Mouse (Mus musculus) MEL (cell line): ENCODE measurements at regions not wholly inside any gene's neighbourhood (a gene's known extent, or its start where the extent isn't known, plus 50 kb on each side); places are given as distances from the start of the nearest gene placed in this dataset.

ENCODE experiments used
- DNase-seq: peaks from one replicate; pipeline ENCODE4 v3.0.0; 2011; ENCODE audit warnings: low read depth, low spot score
- H3K27ac ChIP-seq: 2 replicates; pipeline ENCODE4 v1.5.1; 2012; ENCODE audit warnings: low read depth, mild to moderate bottlenecking, control low read depth, low read length, moderate library complexity; ENCODE audit not compliant: control insufficient read depth
- H3K27me3 ChIP-seq, 2 experiments: fragments of 150-350 bp in 1 of 2; sonication (generic) in 1 of 2; 2 replicates each; pipeline ENCODE4 v1.6.1; 2012; ENCODE audit warnings: low read length in 2 of 2, mild to moderate bottlenecking in 2 of 2, improper control_type of control experiment in 1 of 2, moderate library complexity in 1 of 2; ENCODE audit not compliant: insufficient read depth in 2 of 2, control insufficient read depth in 1 of 2
- H3K36me3 ChIP-seq, 2 experiments: 2 replicates each; pipeline ENCODE4 v1.6.1; 2012 to 2014; ENCODE audit warnings: low read length in 2 of 2, improper control_type of control experiment in 1 of 2, inconsistent platforms in 1 of 2, mild to moderate bottlenecking in 1 of 2; ENCODE audit not compliant: insufficient read depth in 2 of 2, control insufficient read depth in 1 of 2
- H3K4me1 ChIP-seq, 2 experiments: fragments of 150-350 bp in 1 of 2; sonication (generic) in 1 of 2; 2 replicates each; pipeline ENCODE4 v1.6.1; 2012; ENCODE audit warnings: low read length in 2 of 2, improper control_type of control experiment in 1 of 2, mild to moderate bottlenecking in 1 of 2; ENCODE audit not compliant: insufficient read depth in 2 of 2, control insufficient read depth in 1 of 2
- H3K4me3 ChIP-seq, 2 experiments: fragments of 150-350 bp in 1 of 2; sonication (generic) in 1 of 2; 2 replicates each; pipeline ENCODE4 v1.5.1; 2012; ENCODE audit warnings: low read depth in 2 of 2, low read length in 2 of 2, mild to moderate bottlenecking in 2 of 2, moderate library complexity in 2 of 2, control low read depth in 1 of 2, improper control_type of control experiment in 1 of 2; ENCODE audit not compliant: control insufficient read depth in 1 of 2, insufficient read depth in 1 of 2
- H3K79me2 ChIP-seq: 2 replicates; pipeline ENCODE4 v1.6.1; 2012; ENCODE audit warnings: mild to moderate bottlenecking, low read length, moderate library complexity; ENCODE audit not compliant: control insufficient read depth, poor library complexity, insufficient read depth
- H3K9ac ChIP-seq: 2 replicates; pipeline ENCODE4 v1.6.1; 2012; ENCODE audit warnings: low read depth, mild to moderate bottlenecking, control low read depth, low read length, moderate library complexity; ENCODE audit not compliant: control insufficient read depth, poor library complexity, severe bottlenecking
- H3K9me3 ChIP-seq: fragments of 150-350 bp; sonication (generic); replicated peaks from 2 replicates; pipeline ENCODE4 v1.6.1; 2012; ENCODE audit warnings: mild to moderate bottlenecking, low read length, improper control_type of control experiment, moderate library complexity; ENCODE audit not compliant: insufficient read depth
- BHLHE40 ChIP-seq: IDR thresholded peaks from 2 replicates; pipeline ENCODE4 v1.6.1; 2012; ENCODE audit warnings: low read depth, mild to moderate bottlenecking, inconsistent platforms, low read length, improper control_type of control experiment, borderline replicate concordance
- CHD1 ChIP-seq: IDR thresholded peaks from 2 replicates; pipeline ENCODE4 v1.6.1; 2012; ENCODE audit warnings: low read depth, mild to moderate bottlenecking, inconsistent platforms, low read length, improper control_type of control experiment
- CHD2 ChIP-seq: IDR thresholded peaks from 2 replicates; pipeline ENCODE4 v1.6.1; 2011; ENCODE audit warnings: low read length, improper control_type of control experiment
- E2F4 ChIP-seq: IDR thresholded peaks from 2 replicates; pipeline ENCODE4 v1.6.1; 2011; ENCODE audit warnings: low read depth, low read length, improper control_type of control experiment, borderline replicate concordance
- EP300 ChIP-seq, 2 experiments: IDR thresholded peaks; 2 replicates each; pipeline ENCODE4 v1.6.1; 2011; ENCODE audit warnings: improper control_type of control experiment in 2 of 2, low read length in 2 of 2, low read depth in 1 of 2, mild to moderate bottlenecking in 1 of 2
- GABPA ChIP-seq: IDR thresholded peaks from 2 replicates; pipeline ENCODE4 v1.6.1; 2012; ENCODE audit warnings: low read depth, mild to moderate bottlenecking, inconsistent platforms, low read length, improper control_type of control experiment, moderate library complexity
- GATA1 ChIP-seq: IDR thresholded peaks from 2 replicates; pipeline ENCODE4 v1.6.1; 2011; ENCODE audit warnings: low read depth, low read length, improper control_type of control experiment
- JUND ChIP-seq: IDR thresholded peaks from 2 replicates; pipeline ENCODE4 v1.6.1; 2011; ENCODE audit warnings: low read depth, mild to moderate bottlenecking, improper control_type of control experiment, low read length
- KAT2A ChIP-seq: conservative IDR thresholded peaks from 2 replicates; pipeline ENCODE4 v1.6.1; 2012; ENCODE audit warnings: low read depth, low read length, improper control_type of control experiment, inconsistent platforms
- MAX ChIP-seq: IDR thresholded peaks from 2 replicates; pipeline ENCODE4 v1.6.1; 2011; ENCODE audit warnings: low read length, improper control_type of control experiment
- MEF2A ChIP-seq: IDR thresholded peaks from 2 replicates; pipeline ENCODE4 v1.6.1; 2014; ENCODE audit warnings: low read depth, mild to moderate bottlenecking, inconsistent platforms, low read length, improper control_type of control experiment; ENCODE audit not compliant: poor library complexity, insufficient replicate concordance, severe bottlenecking; ENCODE audit errors: extremely low read depth
- NELFE ChIP-seq: IDR thresholded peaks from 2 replicates; pipeline ENCODE4 v1.6.1; 2011; ENCODE audit warnings: low read depth, low read length, improper control_type of control experiment
- POLR2AphosphoS5 ChIP-seq: IDR thresholded peaks from 2 replicates; pipeline ENCODE4 v1.6.1; 2012; ENCODE audit warnings: low read depth, borderline replicate concordance, mild to moderate bottlenecking, inconsistent platforms, low read length, moderate library complexity, mixed read lengths
- RAD21 ChIP-seq: IDR thresholded peaks from 2 replicates; pipeline ENCODE4 v1.6.1; 2011; ENCODE audit warnings: mild to moderate bottlenecking, low read depth, low read length, improper control_type of control experiment
- RCOR1 ChIP-seq: IDR thresholded peaks from 2 replicates; pipeline ENCODE4 v1.6.1; 2012; ENCODE audit warnings: low read depth, mild to moderate bottlenecking, inconsistent platforms, low read length, improper control_type of control experiment
- TAL1 ChIP-seq: IDR thresholded peaks from 2 replicates; pipeline ENCODE4 v1.6.1; 2012; ENCODE audit warnings: mild to moderate bottlenecking, inconsistent platforms, low read length, moderate library complexity, mixed read lengths
- TBP ChIP-seq: IDR thresholded peaks from 2 replicates; pipeline ENCODE4 v1.8.0; 2011; ENCODE audit warnings: low read depth, low read length, improper control_type of control experiment
- TCF12 ChIP-seq: IDR thresholded peaks from 2 replicates; pipeline ENCODE4 v1.6.1; 2014; ENCODE audit warnings: low read depth, mild to moderate bottlenecking, inconsistent platforms, low read length, improper control_type of control experiment, moderate library complexity
- USF1 ChIP-seq: IDR thresholded peaks from 2 replicates; pipeline ENCODE4 v1.6.1; 2014; ENCODE audit warnings: low read depth, mild to moderate bottlenecking, inconsistent platforms, low read length, improper control_type of control experiment, moderate library complexity
- ZC3H11A ChIP-seq: IDR thresholded peaks from 2 replicates; pipeline ENCODE4 v1.6.1; 2012; ENCODE audit warnings: low read depth, mild to moderate bottlenecking, inconsistent platforms, low read length, improper control_type of control experiment
- ZKSCAN1 ChIP-seq: IDR thresholded peaks from 2 replicates; pipeline ENCODE4 v1.6.1; 2012; ENCODE audit warnings: low read depth, mild to moderate bottlenecking, inconsistent platforms, low read length, improper control_type of control experiment, moderate library complexity
- ZMIZ1 ChIP-seq: IDR thresholded peaks from 2 replicates; pipeline ENCODE4 v1.6.1; 2012; ENCODE audit warnings: low read depth, mild to moderate bottlenecking, inconsistent platforms, low read length, improper control_type of control experiment, moderate library complexity

DNA sequence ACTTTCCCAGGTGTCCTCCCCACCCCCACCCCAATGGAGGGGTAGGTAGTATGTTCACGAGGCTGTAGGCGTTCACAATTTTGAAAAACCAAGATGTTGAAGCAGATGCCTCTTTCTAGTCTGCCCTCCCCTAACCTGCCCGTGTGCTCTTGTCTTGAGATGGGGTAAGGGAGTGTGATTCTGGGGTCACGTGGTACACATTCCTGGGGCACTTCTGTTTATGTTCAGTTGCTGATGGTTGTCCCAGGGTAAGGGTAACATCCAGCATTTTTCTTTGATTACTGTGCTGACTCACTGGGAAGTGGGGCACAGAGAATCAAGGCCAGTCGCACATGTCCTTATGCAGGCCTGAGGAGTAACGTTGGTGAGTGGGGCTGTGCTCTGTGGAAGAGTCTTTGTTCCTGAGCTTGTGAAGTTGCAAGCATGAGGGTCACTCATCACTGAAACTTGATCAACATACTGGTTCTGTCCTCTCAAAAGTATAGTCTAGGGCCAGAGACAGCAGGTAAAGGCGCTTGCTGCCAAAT lies 110.3 kb downstream of the Evx1 start:
- no peak for DNase-seq
- Histone ChIP-seq H3K79me2 (no peaks in the 10 kb centered on the region), H3K27me3 (no peaks in the 10 kb centered on the region), H3K27ac (no peak overlapping the region), H3K4me1 (no peaks in the 10 kb centered on the region), H3K9me3 (no peaks in the 10 kb centered on the region), H3K4me3 (no peak overlapping the region), H3K36me3 (no peaks in the 10 kb centered on the region), H3K9ac (no peak overlapping the region)
- TF ChIP-seq ZC3H11A, result no peak
- no peak for TF ChIP-seq NELFE
- TF ChIP-seq JUND, result no peak
- TF ChIP-seq BHLHE40, result no peak
- no peak for TF ChIP-seq POLR2AphosphoS5
- no peak for TF ChIP-seq GATA1
- no peak for TF ChIP-seq GABPA
- no peak for TF ChIP-seq RCOR1
- no peak for TF ChIP-seq TCF12
- TF ChIP-seq CHD1, result no peak
- TF ChIP-seq KAT2A, result no peak
- no peak for TF ChIP-seq TAL1
- no peak for TF ChIP-seq USF1
- no peak for TF ChIP-seq EP300 (IDR thresholded peaks at IDR 0.05; ENCODE audit: low read depth in 1 of 2, low read length in 2 of 2)
- TF ChIP-seq TBP, result no peak
- TF ChIP-seq MEF2A, result no peak

DNA sequence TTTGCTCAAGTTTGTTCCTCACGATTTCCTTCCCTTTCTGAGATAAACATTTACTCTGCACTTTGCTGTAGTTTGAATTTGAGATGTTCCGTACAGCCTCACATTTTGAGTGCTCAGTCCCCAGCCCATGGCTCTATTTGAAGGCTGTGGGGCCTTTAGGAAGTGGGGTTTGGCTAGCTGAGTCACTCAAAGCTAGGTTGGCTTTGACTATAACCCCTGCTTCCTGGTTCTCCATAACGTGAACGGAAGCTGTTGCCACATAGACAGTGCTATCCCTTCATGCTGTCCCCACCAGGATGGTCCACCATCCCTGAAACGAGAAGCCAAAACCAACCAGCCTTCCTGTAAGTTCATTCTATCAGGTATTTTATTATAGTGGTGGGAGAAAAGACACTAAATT lies 111.1 kb downstream of the Evx1 start:
- no peak overlapping the region for H3K4me3 ChIP-seq
- H3K36me3 ChIP-seq, result no peaks in the 10 kb centered on the region
- DNase-seq, result no peak
- no peaks in the 10 kb centered on the region for H3K9me3 ChIP-seq
- no peaks in the 10 kb centered on the region for H3K79me2 ChIP-seq
- no peak overlapping the region for H3K27ac ChIP-seq
- no peak for TF ChIP-seq CHD2
- TF ChIP-seq E2F4, result no peak
- TF ChIP-seq ZMIZ1, result no peak
- TF ChIP-seq RAD21, result no peak
- no peak for TF ChIP-seq MAX
- TF ChIP-seq ZKSCAN1, result no peak
- no peak overlapping the region for H3K9ac ChIP-seq
- H3K27me3 ChIP-seq, result no peaks in the 10 kb centered on the region
- no peaks in the 10 kb centered on the region for H3K4me1 ChIP-seq
